Mouse (Mus musculus) liver, embryonic 14.5 days (tissue): ENCODE data around the gene Gtf2ird1.

Experiments
- CTCF ChIP-seq: IDR thresholded peaks from 2 replicates; pipeline ENCODE4 v1.5.1; 2016; ENCODE audit warnings: antibody characterized with exemption, low read depth, control low read depth
- EP300 ChIP-seq: IDR thresholded peaks from 2 replicates; pipeline ENCODE4 v1.6.1; 2016; ENCODE audit warnings: antibody characterized with exemption, low read depth

- TF ChIP-seq CTCF, result peak; percentile 65
- no peak for TF ChIP-seq EP300
Observed at GRCm38 (mm10) chr5:134345449-134345848, 111.1 kb downstream of the Gtf2ird1 start.
